Mouse (Mus musculus): ENCODE results near the gene Mtmr11. TPM values are rescaled to one million over a fixed set of nuclear protein-coding genes. Genes with fewer than 3 reads are reported as not detected.
A peak's percentile ranks its signal among the peaks of the same experiment; 100 is the strongest.
"Not testable (repeated sequence)": the region's sequence is repeated elsewhere in the genome, so short reads cannot be mapped to it uniquely, and the experiment has no call there.

The Mtmr11 gene
- total RNA-seq, 2 experiments from 2014 or later, result not detected

DNA sequence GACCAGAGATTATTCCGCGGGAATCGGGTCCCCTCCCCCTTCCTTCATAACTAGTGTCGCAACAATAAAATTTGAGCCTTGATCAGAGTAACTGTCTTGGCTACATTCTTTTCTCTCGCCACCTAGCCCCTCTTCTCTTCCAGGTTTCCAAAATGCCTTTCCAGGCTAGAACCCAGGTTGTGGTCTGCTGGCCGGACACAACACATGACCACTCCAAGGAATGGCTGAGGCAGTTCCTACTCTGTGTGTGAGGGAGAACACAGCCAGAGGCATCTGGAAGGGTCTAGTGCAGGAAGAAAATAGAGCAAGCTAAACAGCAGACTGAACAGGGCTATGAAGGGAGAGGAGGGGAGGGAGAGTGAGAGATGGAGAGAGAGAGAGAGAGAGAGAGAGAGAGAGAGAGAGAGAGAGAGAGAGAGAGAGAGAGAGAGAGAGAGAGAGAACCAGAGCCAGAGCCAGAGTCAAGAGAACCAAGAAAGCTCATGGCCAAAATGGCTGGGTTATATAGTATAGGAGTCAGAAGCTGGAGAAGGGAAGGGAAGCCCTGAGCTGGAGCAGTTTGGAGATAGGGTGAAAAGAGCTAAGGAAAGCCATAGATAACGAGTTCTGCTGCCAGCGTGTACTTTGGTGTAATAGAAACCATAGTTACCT, 36.9 kb downstream of the Mtmr11 start:
- ATAC-seq (replicated peaks; ENCODE audit: poor library complexity, severe bottlenecking), result not testable (repeated sequence)

DNA sequence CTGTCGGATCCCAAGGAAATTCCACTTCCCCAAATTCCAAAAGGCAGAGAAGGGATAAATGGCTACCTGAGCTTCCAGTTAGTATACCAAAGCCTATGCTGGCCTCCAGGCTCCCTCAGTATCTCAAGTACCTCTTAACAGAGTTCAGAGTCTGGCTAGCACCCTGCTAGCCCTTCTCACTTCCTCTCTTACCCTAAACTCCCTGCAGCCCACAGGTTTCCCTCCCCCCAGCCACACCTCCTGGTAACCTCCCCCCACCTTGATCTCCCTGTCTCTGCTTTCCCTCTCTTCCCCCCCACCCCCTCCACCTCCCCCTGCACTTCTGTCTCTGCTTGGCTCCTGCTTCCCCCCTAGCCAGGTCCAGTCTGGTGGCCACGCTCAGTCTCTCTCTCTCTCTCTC, 37.9 kb downstream of the Mtmr11 start:
- no peak for ATAC-seq (replicated peaks; ENCODE audit: poor library complexity, severe bottlenecking)

DNA sequence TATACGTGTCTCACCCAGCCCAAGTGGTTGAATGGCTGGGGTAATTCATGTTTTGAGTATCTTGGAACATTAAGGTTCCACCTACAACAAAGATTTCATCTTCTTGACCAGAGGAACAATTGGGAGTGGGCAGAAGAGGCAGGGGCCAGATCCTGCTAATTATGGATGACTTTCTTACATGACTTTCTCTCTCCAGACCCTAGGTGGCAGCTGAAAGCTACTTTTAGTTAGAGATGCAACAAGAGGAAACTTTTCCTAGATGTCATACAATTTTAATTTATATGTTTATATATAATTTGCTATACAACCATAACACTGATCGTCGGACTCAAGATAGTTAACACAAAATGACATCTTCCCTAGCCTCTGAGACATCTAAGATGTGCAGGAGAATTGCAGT, 46.0 kb downstream of the Mtmr11 start:
- no peak for ATAC-seq (replicated peaks; ENCODE audit: poor library complexity, severe bottlenecking)

DNA sequence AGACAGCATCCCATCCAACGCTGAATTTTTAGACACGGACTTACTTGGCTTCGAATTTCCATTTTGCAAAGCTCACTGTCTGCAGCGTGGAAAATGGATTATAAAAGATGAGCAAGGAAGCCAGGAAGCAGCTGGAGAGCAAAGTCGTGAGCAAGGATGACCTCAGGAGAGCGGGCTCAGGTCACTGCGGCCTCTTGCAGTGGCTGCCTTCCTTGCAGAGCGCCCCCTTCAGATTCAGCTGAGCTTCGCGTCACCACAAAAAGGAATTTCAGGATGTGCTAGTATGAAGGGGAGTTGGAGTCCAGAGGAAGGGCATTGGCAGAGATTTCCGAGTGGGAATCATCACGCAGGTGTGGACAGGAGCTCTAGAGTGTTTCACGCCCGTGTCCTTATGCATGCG, 47.4 kb downstream of the Mtmr11 start:
- no peak for ATAC-seq (replicated peaks; ENCODE audit: poor library complexity, severe bottlenecking)

DNA sequence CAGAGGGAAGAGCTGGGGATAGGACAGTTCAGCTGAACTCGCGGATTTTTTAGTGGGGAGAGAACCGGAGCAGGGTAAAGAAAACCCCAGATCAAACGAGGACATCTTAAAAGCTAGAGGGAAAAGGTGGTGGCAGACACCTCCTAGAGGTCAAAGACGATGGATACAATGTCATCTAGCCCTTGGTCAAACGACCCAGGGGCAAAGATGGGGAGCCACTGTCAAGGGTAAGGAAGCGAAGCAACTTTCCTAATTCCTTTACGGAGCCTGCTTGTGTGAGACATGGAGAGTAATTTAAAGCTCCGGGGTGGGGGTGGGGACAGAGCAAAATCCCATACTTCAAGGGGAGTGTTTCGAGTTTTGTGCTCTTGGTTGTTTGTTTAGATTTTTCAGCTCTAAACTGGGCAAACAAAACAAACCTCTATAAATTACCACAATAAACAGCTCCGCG, 57.4 kb downstream of the Mtmr11 start:
- 0 out of 2 replicates have a peak, but pooled peaks have one; percentile 10 for ATAC-seq (replicated peaks; ENCODE audit: poor library complexity, severe bottlenecking)

DNA sequence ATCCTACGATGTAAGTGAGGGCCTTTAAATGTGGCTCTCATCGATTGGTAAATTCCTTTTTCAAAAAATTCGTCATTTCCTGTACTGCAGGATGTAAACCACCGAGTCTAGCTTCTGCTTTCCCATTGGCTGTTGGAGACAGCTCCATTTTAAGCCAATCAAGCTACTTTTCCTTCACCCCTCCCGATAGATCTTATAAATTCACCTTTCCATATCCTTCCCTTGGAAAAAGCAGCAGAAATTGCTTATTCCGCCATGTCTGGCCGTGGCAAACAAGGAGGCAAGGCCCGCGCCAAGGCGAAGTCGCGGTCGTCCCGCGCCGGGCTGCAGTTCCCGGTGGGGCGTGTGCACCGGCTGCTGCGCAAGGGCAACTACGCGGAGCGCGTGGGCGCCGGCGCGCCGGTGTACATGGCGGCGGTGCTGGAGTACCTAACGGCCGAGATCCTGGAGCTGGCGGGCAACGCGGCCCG, 57.9 kb downstream of the Mtmr11 start, which contains the start of the genes Bola1 and Hist2h2ab:
TSS of gene Bola1 (minus strand) at position 49 of the 470 bp plus-strand sequence.
TSS of gene Hist2h2ab (plus strand) at position 205 of the 470 bp plus-strand sequence.
- ATAC-seq (replicated peaks; ENCODE audit: poor library complexity, severe bottlenecking), result peak; percentile 52

DNA sequence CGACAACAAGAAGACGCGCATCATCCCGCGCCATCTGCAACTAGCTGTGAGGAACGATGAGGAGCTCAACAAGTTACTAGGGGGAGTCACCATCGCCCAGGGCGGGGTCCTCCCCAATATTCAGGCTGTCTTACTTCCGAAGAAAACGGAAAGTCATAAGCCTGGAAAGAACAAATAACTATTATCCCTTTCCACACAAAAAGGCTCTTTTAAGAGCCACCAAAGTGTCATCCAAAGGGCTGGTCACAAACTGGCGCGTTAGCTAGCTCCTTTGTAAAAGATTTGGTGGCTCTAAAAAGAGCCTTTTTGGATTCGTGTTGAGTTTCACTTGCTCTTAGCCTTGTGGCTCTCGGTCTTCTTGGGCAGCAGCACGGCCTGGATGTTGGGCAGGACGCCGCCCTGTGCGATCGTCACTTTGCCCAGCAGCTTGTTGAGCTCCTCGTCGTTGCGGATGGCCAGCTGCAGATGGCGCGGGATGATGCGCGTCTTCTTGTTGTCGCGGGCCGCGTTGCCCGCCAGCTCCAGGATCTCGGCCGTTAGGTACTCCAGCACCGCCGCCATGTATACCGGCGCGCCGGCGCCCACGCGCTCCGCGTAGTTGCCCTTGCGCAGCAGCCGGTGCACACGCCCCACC, 58.4 kb downstream of the Mtmr11 start:
- peak; percentile 5; the same call in 1 of the 2 replicates for ATAC-seq (replicated peaks; ENCODE audit: poor library complexity, severe bottlenecking)

DNA sequence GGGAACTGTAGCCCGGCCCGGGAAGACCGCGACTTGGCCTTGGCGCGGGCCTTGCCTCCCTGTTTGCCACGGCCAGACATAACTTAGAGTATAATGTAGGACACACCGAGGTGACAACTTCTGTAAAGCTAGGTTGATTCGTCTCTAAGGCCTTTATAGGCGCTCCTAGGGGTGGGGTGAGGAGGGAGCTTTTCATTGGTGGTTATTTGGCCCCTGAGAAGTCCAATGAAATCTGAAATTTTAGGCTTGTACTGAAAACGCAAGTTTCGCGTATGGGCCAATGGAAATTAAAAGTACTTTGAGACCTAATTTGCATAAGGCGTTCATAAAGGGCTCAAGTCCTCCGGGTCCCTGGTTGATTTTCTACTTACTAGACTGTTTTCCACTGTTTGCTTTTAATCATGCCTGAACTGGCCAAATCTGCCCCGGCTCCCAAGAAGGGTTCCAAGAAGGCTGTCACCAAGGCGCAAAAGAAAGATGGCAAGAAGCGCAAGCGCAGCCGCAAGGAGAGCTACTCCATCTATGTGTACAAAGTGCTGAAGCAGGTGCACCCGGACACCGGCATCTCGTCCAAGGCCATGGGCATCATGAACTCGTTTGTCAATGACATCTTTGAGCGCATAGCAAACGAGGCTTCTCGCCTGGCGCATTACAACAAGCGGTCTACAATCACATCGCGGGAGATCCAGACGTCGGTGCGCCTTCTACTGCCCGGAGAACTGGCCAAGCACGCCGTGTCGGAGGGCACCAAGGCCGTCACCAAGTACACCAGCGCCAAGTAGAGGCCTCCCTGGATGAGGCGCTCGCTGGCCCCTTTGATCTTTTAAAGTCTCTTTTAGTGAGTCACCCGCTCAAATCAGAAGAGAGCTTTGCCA, 59.2 kb downstream of the Mtmr11 start, which contains the start of the genes Hist2h2ac and Hist2h2be:
TSS of gene Hist2h2ac (minus strand) at position 116 of the 875 bp plus-strand sequence.
TSS of gene Hist2h2be (plus strand) at position 355 of the 875 bp plus-strand sequence.
- peak; percentile 78 for ATAC-seq (replicated peaks; ENCODE audit: poor library complexity, severe bottlenecking)

Other genes starting within 250 kb of the Mtmr11 start
- 159 and 191 TPM in 2 replicates for gene Anp32e, start 232.8 kb upstream of the Mtmr11 start, total RNA-seq (2014; fragmentation: Nextera tagmentation)
- gene Anp32e, start 232.8 kb upstream of the Mtmr11 start, total RNA-seq (2017), result 445 and 523 TPM in 2 replicates
- 45.7 and 59.7 TPM in 2 replicates for gene Plekho1, start 166.0 kb upstream of the Mtmr11 start, total RNA-seq (2014; fragmentation: Nextera tagmentation)
- gene Plekho1, start 166.0 kb upstream of the Mtmr11 start, total RNA-seq (2017), result 30.2 and 31.3 TPM in 2 replicates
- 16.8 and 56.2 TPM in 2 replicates for gene Vps45, start 103.5 kb upstream of the Mtmr11 start, total RNA-seq (2014; fragmentation: Nextera tagmentation)
- 13.1 and 13.6 TPM in 2 replicates for gene Vps45, start 103.5 kb upstream of the Mtmr11 start, total RNA-seq (2017)
- gene Otud7b, start 57.5 kb upstream of the Mtmr11 start, total RNA-seq (2014; fragmentation: Nextera tagmentation), result 3.4 and 6.1 TPM in 2 replicates
- gene Otud7b, start 57.5 kb upstream of the Mtmr11 start, total RNA-seq (2017), result 8.8 and 12.5 TPM in 2 replicates
- gene Sf3b4, start 10.3 kb downstream of the Mtmr11 start, total RNA-seq (2014; fragmentation: Nextera tagmentation), result 94.6 and 123 TPM in 2 replicates
- gene Sf3b4, start 10.3 kb downstream of the Mtmr11 start, total RNA-seq (2017), result 18.4 and 22.7 TPM in 2 replicates
- 0.39 and 1.7 TPM in 2 replicates for gene Sv2a, start 19.1 kb downstream of the Mtmr11 start, total RNA-seq (2014; fragmentation: Nextera tagmentation)
- 0.21 and 1.7 TPM in 2 replicates for gene Sv2a, start 19.1 kb downstream of the Mtmr11 start, total RNA-seq (2017)
- 9.4 and 44.0 TPM in 2 replicates for gene Bola1, start 57.7 kb downstream of the Mtmr11 start, total RNA-seq (2014; fragmentation: Nextera tagmentation)
- 45.3 and 56.0 TPM in 2 replicates for gene Bola1, start 57.7 kb downstream of the Mtmr11 start, total RNA-seq (2017)
- gene Hist2h2ab, start 57.9 kb downstream of the Mtmr11 start, total RNA-seq (2014; fragmentation: Nextera tagmentation), result 2.9 and 4.4 TPM in 2 replicates
- gene Hist2h2ab, start 57.9 kb downstream of the Mtmr11 start, total RNA-seq (2017), result 239 TPM in 2 replicates
- gene Hist2h2ac, start 58.9 kb downstream of the Mtmr11 start, total RNA-seq (2014; fragmentation: Nextera tagmentation), result 11.4 and 41.6 TPM in 2 replicates
- gene Hist2h2ac, start 58.9 kb downstream of the Mtmr11 start, total RNA-seq (2017), result 2,701 and 3,178 TPM in 2 replicates
- 5.1 and 11.2 TPM in 2 replicates for gene Hist2h2be, start 59.1 kb downstream of the Mtmr11 start, total RNA-seq (2014; fragmentation: Nextera tagmentation)
- gene Hist2h2be, start 59.1 kb downstream of the Mtmr11 start, total RNA-seq (2017), result 3.3 and 4.4 TPM in 2 replicates
- 35.5 and 102 TPM in 2 replicates for gene Hist2h3c2, start 77.1 kb downstream of the Mtmr11 start, total RNA-seq (2014; fragmentation: Nextera tagmentation)
- 160 and 202 TPM in 2 replicates for gene Hist2h3c2, start 77.1 kb downstream of the Mtmr11 start, total RNA-seq (2017)
- 22.0 TPM in 1 of 2 replicates, not detected in the other for gene Hist2h2aa2, start 78.3 kb downstream of the Mtmr11 start, total RNA-seq (2014; fragmentation: Nextera tagmentation)
- gene Hist2h2aa2, start 78.3 kb downstream of the Mtmr11 start, total RNA-seq (2017), result 5,007 TPM in 1 of 2 replicates, not detected in the other
- gene Hist2h2aa1, start 83.5 kb downstream of the Mtmr11 start, total RNA-seq (2014; fragmentation: Nextera tagmentation), result 15.5 and 20.3 TPM in 2 replicates
- gene Hist2h2aa1, start 83.5 kb downstream of the Mtmr11 start, total RNA-seq (2017), result 5,091 and 8,727 TPM in 2 replicates
- gene Hist2h3c1, start 84.7 kb downstream of the Mtmr11 start, total RNA-seq (2014; fragmentation: Nextera tagmentation), result 2.6 TPM in 1 of 2 replicates, not detected in the other
- gene Hist2h3c1, start 84.7 kb downstream of the Mtmr11 start, total RNA-seq (2017), result 3.9 TPM in 1 of 2 replicates, not detected in the other
- gene Hist2h4, start 101.3 kb downstream of the Mtmr11 start, total RNA-seq (2014; fragmentation: Nextera tagmentation), result 26.9 and 57.4 TPM in 2 replicates
- gene Hist2h4, start 101.3 kb downstream of the Mtmr11 start, total RNA-seq (2017), result 89.6 and 103 TPM in 2 replicates
- 61.4 and 193 TPM in 2 replicates for gene Hist2h3b, start 106.7 kb downstream of the Mtmr11 start, total RNA-seq (2014; fragmentation: Nextera tagmentation)
- gene Hist2h3b, start 106.7 kb downstream of the Mtmr11 start, total RNA-seq (2017), result 408 and 566 TPM in 2 replicates
- 530 and 902 TPM in 2 replicates for gene Hist2h2bb, start 107.7 kb downstream of the Mtmr11 start, total RNA-seq (2014; fragmentation: Nextera tagmentation)
- 6,305 and 6,740 TPM in 2 replicates for gene Hist2h2bb, start 107.7 kb downstream of the Mtmr11 start, total RNA-seq (2017)
- not detected in 2 replicates for gene Fcgr1, start 132.0 kb downstream of the Mtmr11 start, total RNA-seq (2014; fragmentation: Nextera tagmentation)
- 0.04 and 4.6 TPM in 2 replicates for gene Fcgr1, start 132.0 kb downstream of the Mtmr11 start, total RNA-seq (2017)